Mouse (Mus musculus): Measurements from ENCODE around the gene Ankrd60. TPM values are rescaled to one million over a fixed set of nuclear protein-coding genes. Genes with fewer than 3 reads are reported as not detected.

Gene Ankrd60
- polyA plus RNA-seq, 1 experiment from 2014 or later = not detected

DNA sequence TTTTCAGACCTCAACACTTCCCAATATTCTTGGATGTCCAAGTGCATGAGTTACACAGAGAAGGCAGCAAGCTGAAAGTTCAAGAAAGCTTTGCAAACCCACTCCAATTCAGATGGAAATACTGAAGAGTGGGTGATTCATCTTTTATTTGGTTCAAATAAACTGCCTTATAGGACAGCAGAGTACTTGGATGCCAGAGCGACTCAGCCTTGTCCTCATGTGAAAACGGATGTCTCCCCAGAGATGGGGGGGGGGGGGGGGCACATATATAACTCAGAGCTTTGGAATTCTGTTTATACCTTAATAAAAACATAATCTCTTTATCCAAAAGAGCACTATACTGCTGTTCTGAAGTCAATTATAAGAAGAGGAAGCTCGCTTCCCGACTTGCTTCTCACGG, 9.2 kb upstream of the Ankrd60 start:
- H3K9ac ChIP-seq (replicated peaks; ENCODE audit: low read depth, low read length) = no peak overlapping the region
- H3K4me3 ChIP-seq (ENCODE audit: low read depth, low read length) = no peak overlapping the region
- H3K4me2 ChIP-seq (ENCODE audit: low read depth, low read length) = no peak overlapping the region
- WGBS = 84% methylated on average over 5 of the region's 5 CpGs
- no peaks in the 10 kb centered on the region for H3K36me3 ChIP-seq (ENCODE audit: control insufficient read depth, insufficient read depth, low read length)
- no peak for ATAC-seq (ENCODE audit: low read depth)
- H3K9me3 ChIP-seq (ENCODE audit: control insufficient read depth, low read length) = no peaks in the 10 kb centered on the region
- H3K27me3 ChIP-seq (ENCODE audit: control insufficient read depth, insufficient read depth, low read length) = peaks cover 4% of the 10 kb centered on the region; the same call in 1 of the 2 replicates
- H3K27ac ChIP-seq (ENCODE audit: low read depth, low read length) = no peak overlapping the region
- H3K4me1 ChIP-seq (ENCODE audit: control insufficient read depth, insufficient read depth, low read length) = no peaks in the 10 kb centered on the region

DNA sequence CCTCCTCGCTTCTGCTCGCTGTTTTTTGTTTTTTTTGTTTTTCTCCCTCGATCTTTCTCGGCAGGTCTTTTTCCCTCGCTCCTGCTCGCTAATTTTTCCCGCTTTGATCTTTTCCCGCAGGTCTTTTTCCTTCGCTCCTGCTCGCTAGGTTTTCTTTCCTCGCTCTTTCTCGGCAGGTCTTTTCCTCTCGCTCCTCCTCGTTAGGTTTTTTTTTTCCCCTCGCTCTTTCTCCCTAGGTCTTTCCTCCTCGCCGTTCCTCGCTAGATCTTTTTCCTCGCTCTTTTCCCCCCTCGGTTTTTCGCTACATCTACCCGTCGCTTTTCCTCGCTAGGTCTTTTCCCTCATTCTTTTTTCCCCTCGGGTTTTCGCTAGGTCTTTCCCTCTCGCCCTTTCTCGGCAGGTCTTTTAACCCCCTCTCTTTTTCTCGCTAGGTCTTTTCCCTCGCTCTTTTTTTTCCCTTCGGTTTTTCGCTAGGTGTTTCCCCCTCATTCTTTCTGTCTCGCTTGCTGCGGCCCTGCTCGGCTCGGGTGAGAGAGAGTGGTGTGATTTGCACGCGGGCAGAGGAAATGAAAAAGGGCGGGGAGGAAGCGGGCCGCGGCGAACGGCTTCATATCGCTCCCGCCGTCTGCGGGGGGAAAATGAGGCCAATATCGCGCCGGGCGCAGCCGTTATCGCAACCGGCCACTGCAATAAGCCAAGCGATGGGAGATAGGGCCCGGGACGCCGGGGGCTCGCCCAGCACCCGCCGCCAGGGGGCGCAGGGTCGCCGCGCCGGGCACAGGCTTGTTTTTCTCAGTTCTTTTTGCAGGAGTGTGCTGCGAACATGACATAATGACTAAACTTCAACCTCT, 8.2 kb upstream of the Ankrd60 start:
- Histone ChIP-seq H3K36me3 (ENCODE audit: control insufficient read depth, insufficient read depth, low read length) (no peaks in the 10 kb centered on the region), H3K4me3 (ENCODE audit: low read depth, low read length) (peak overlapping the region; percentile 37), H3K9me3 (ENCODE audit: control insufficient read depth, low read length) (no peaks in the 10 kb centered on the region), H3K27me3 (ENCODE audit: control insufficient read depth, insufficient read depth, low read length) (peaks cover 4% of the 10 kb centered on the region; the same call in 1 of the 2 replicates), H3K9ac (replicated peaks; ENCODE audit: low read depth, low read length) (peak overlapping the region; percentile 51), H3K4me2 (ENCODE audit: low read depth, low read length) (peak overlapping the region; percentile 69), H3K4me1 (ENCODE audit: control insufficient read depth, insufficient read depth, low read length) (no peaks in the 10 kb centered on the region), H3K27ac (ENCODE audit: low read depth, low read length) (peak overlapping the region; percentile 55; the same call in 1 of the 2 replicates)
- WGBS = under 1% methylated on average over 68 of the region's 68 CpGs
- ATAC-seq (ENCODE audit: low read depth) = 0 out of 2 replicates have a peak, but pooled peaks have one; percentile 45

DNA sequence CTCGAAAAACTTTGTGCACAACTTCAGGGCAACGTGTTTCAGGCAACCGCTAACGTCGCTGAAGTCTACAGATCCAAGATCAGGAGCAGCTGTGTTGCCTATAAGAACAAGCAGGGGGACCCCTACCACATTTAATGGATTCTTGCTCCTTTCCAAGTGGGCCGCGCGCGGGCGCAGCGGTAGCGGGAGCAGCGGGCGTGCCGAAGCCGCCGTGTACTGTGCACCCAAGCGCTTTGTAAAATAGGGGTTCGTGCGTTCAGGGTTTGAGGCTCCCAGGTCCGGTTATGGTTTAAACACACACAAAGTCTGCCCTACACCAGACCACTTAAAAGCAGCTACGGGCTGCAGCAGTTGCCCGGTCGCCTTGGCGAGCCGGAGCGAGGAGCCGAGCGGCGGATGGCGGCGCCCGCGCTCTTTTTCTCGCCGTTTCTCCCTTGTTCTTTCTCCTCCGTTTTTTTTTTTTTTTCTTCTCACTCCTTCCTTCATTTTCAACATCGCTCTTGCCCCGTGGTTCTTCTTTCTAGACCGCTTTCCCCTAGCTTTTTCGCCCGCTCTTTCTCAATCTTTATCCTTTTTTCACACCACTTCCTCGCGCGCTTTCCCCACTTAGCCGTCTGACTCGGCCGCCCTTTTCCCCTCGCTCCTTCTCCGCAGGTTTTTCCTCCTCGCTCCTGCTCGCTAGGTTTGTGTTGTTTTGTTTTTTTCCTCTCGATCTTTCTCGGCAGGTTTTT, 7.4 kb upstream of the Ankrd60 start:
- H3K9ac ChIP-seq (replicated peaks; ENCODE audit: low read depth, low read length) = peak overlapping the region; percentile 51
- 1% methylated on average over 54 of the region's 54 CpGs for WGBS
- H3K27ac ChIP-seq (ENCODE audit: low read depth, low read length) = peak overlapping the region; percentile 55; the same call in 1 of the 2 replicates

DNA sequence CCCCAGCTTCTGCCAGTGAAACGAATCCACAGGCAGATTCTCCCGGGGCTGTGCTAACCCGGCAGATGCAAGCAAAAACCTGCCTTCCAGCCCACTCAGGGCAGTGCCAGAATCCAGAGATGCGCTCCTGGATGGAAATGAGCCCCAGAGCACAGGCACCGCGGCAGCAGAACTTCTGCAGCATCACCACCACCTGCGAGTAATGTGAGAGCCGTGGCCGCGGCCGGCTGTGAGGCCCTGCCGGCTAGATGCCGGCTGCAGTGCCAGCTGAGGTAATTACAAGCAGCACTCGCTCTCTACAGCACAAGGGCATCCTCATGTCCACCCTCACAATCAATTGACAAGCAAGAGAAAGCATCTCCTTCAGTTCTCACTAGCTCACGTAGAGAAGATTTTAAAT, 6.2 kb upstream of the Ankrd60 start:
- Histone ChIP-seq H3K36me3 (ENCODE audit: control insufficient read depth, insufficient read depth, low read length) (no peaks in the 10 kb centered on the region), H3K27me3 (ENCODE audit: control insufficient read depth, insufficient read depth, low read length) (peaks cover 7% of the 10 kb centered on the region; the same call in 1 of the 2 replicates), H3K27ac (ENCODE audit: low read depth, low read length) (no peak overlapping the region), H3K4me3 (ENCODE audit: low read depth, low read length) (no peak overlapping the region), H3K9ac (replicated peaks; ENCODE audit: low read depth, low read length) (no peak overlapping the region), H3K9me3 (ENCODE audit: control insufficient read depth, low read length) (no peaks in the 10 kb centered on the region), H3K4me1 (ENCODE audit: control insufficient read depth, insufficient read depth, low read length) (no peaks in the 10 kb centered on the region), H3K4me2 (ENCODE audit: low read depth, low read length) (no peak overlapping the region)
- WGBS = 30% methylated on average over 15 of the region's 15 CpGs
- no peak for ATAC-seq (ENCODE audit: low read depth)

More for the DNA sequence above, 7.4 kb upstream of the Ankrd60 start:
- peak overlapping the region; percentile 69 for H3K4me2 ChIP-seq (ENCODE audit: low read depth, low read length)
- H3K36me3 ChIP-seq (ENCODE audit: control insufficient read depth, insufficient read depth, low read length) = no peaks in the 10 kb centered on the region
- H3K9me3 ChIP-seq (ENCODE audit: control insufficient read depth, low read length) = no peaks in the 10 kb centered on the region
- no peaks in the 10 kb centered on the region for H3K4me1 ChIP-seq (ENCODE audit: control insufficient read depth, insufficient read depth, low read length)
- peak; percentile 90 for ATAC-seq (ENCODE audit: low read depth)
- H3K27me3 ChIP-seq (ENCODE audit: control insufficient read depth, insufficient read depth, low read length) = peaks cover 5% of the 10 kb centered on the region; the same call in 1 of the 2 replicates
- H3K4me3 ChIP-seq (ENCODE audit: low read depth, low read length) = peak overlapping the region; percentile 37

DNA sequence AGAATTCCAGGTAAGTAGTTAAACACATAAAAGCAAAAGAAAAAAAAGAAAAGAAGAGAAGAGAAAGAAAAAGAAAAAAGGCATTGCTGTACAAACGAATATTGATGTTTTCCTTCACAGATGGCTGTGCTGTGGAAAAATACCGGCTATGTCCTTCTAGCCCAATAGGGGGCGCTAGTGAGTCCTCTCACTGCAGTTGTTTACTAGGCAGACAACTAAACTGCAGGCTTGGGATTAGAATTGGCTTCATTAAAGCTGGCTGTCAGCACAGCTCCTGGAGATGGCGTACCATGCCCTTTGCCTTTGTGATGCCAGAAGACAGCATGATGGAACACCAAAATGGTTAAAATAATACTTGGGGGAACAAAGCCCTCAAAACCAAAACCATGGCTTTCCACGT, 5.3 kb upstream of the Ankrd60 start:
- H3K9ac ChIP-seq (replicated peaks; ENCODE audit: low read depth, low read length) = no peak overlapping the region
- H3K4me3 ChIP-seq (ENCODE audit: low read depth, low read length) = no peak overlapping the region
- no peak for ATAC-seq (ENCODE audit: low read depth)
- 39% methylated on average over 5 of the region's 5 CpGs for WGBS
- no peaks in the 10 kb centered on the region for H3K36me3 ChIP-seq (ENCODE audit: control insufficient read depth, insufficient read depth, low read length)
- no peak overlapping the region for H3K27ac ChIP-seq (ENCODE audit: low read depth, low read length)
- H3K4me1 ChIP-seq (ENCODE audit: control insufficient read depth, insufficient read depth, low read length) = 0 out of 2 replicates have a peak, but pooled peaks cover under 1% of the 10 kb centered on the region
- peaks cover 7% of the 10 kb centered on the region; the same call in 1 of the 2 replicates for H3K27me3 ChIP-seq (ENCODE audit: control insufficient read depth, insufficient read depth, low read length)
- H3K9me3 ChIP-seq (ENCODE audit: control insufficient read depth, low read length) = no peaks in the 10 kb centered on the region
- H3K4me2 ChIP-seq (ENCODE audit: low read depth, low read length) = no peak overlapping the region

DNA sequence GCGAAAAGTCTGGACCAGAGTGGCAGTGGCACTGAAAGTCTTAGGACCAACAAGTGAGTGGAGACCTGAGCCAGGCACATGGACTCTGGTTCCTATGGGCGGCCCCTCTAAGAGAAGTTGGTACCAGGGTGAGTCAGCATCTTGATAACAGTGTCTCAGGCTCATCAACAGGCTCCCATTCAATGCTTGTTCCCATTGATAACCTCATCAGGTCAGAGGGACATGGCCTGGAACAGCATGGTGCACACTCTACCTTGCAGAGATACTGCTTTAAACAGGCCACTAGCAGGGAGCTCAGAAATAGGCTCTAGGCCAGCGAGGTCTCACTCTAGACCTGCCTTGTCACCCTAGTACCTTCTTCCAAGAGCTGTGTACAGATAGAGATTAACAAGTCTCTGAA, 4.7 kb upstream of the Ankrd60 start:
- Histone ChIP-seq H3K4me2 (ENCODE audit: low read depth, low read length) (no peak overlapping the region), H3K9ac (replicated peaks; ENCODE audit: low read depth, low read length) (no peak overlapping the region), H3K27ac (ENCODE audit: low read depth, low read length) (no peak overlapping the region), H3K9me3 (ENCODE audit: control insufficient read depth, low read length) (no peaks in the 10 kb centered on the region), H3K27me3 (ENCODE audit: control insufficient read depth, insufficient read depth, low read length) (peaks cover 7% of the 10 kb centered on the region; the same call in 1 of the 2 replicates), H3K4me1 (ENCODE audit: control insufficient read depth, insufficient read depth, low read length) (peaks cover 3% of the 10 kb centered on the region; the same call in 1 of the 2 replicates), H3K4me3 (ENCODE audit: low read depth, low read length) (no peak overlapping the region), H3K36me3 (ENCODE audit: control insufficient read depth, insufficient read depth, low read length) (no peaks in the 10 kb centered on the region)
- WGBS = 90% methylated on average over 3 of the region's 3 CpGs
- no peak for ATAC-seq (ENCODE audit: low read depth)

DNA sequence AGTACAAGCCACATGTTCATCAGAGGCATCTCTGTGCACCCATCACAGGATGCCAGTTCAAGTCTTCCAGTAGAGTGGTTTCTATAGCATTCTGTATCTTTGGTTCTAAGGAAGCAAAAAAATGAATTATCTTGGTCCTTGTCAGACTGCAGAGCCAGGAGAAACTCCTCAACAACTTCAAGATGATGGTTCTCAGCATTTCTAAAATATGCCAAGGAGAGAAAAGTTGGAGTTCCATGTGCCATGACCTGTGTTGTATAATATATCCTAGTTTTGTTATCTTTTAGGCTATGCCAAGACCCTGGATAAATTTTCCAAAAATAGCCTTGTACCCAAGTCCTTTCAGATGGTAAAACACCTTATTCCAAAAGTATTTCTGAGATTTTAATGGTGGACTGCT, 2.9 kb upstream of the Ankrd60 start:
- Histone ChIP-seq H3K4me1 (ENCODE audit: control insufficient read depth, insufficient read depth, low read length) (peaks cover 3% of the 10 kb centered on the region; the same call in 1 of the 2 replicates), H3K36me3 (ENCODE audit: control insufficient read depth, insufficient read depth, low read length) (no peaks in the 10 kb centered on the region), H3K27ac (ENCODE audit: low read depth, low read length) (no peak overlapping the region), H3K9ac (replicated peaks; ENCODE audit: low read depth, low read length) (no peak overlapping the region), H3K4me2 (ENCODE audit: low read depth, low read length) (no peak overlapping the region), H3K4me3 (ENCODE audit: low read depth, low read length) (no peak overlapping the region), H3K9me3 (ENCODE audit: control insufficient read depth, low read length) (no peaks in the 10 kb centered on the region), H3K27me3 (ENCODE audit: control insufficient read depth, insufficient read depth, low read length) (peaks cover 7% of the 10 kb centered on the region; the same call in 1 of the 2 replicates)
- no peak for ATAC-seq (ENCODE audit: low read depth)

DNA sequence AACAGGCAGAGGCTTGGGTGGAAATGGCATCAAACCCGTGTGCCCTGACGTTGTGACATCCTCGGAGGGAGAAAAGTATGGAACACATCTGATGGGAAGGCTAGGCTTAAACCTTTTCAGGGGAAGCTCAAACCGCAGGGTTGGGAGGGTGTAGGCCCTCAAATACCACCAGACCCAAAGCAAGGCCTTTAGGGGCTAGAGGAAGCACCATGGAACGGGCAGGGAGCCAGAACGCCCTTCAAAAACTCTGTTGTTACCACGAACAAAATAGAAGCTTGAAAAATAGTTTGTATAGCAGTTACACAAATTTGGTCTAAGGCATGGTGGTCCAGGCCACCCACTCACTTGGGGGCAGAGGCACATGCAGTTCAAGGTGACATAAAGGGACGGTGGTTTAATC, 430 bp upstream of the Ankrd60 start:
- H3K27ac ChIP-seq (ENCODE audit: low read depth, low read length) = no peak overlapping the region
- H3K9ac ChIP-seq (replicated peaks; ENCODE audit: low read depth, low read length) = 0 out of 2 replicates have a peak overlapping the region, but pooled peaks have one; percentile 42
- peaks cover 3% of the 10 kb centered on the region; the same call in 1 of the 2 replicates for H3K4me1 ChIP-seq (ENCODE audit: control insufficient read depth, insufficient read depth, low read length)
- H3K4me2 ChIP-seq (ENCODE audit: low read depth, low read length) = peak overlapping the region; percentile 91
- WGBS = 33% methylated on average over 8 of the region's 8 CpGs
- H3K36me3 ChIP-seq (ENCODE audit: control insufficient read depth, insufficient read depth, low read length) = no peaks in the 10 kb centered on the region
- H3K27me3 ChIP-seq (ENCODE audit: control insufficient read depth, insufficient read depth, low read length) = 0 out of 2 replicates have a peak, but pooled peaks cover 3% of the 10 kb centered on the region
- peak; percentile 31; the same call in 1 of the 2 replicates for ATAC-seq (ENCODE audit: low read depth)
- no peaks in the 10 kb centered on the region for H3K9me3 ChIP-seq (ENCODE audit: control insufficient read depth, low read length)
- peak overlapping the region; percentile 33; the same call in 1 of the 2 replicates for H3K4me3 ChIP-seq (ENCODE audit: low read depth, low read length)

All from neural tube, embryonic 14.5 days (tissue).